Mouse (Mus musculus) mesoderm, embryonic 11.5 days (tissue): ENCODE results near the gene 5430419D17Rik.

ENCODE experiments used
- DNase-seq: peaks from one replicate; pipeline ENCODE4 v3.0.0-alpha.2; 2012; ENCODE audit warnings: low read depth, low spot score

Gene 5430419D17Rik

GRCm38 (mm10) chr7:131174121-131174520 is at the start of gene 5430419D17Rik:
TSS of gene 5430419D17Rik (plus strand) at chr7:131174402.
- no peak for DNase-seq

- no peak for DNase-seq
Observed at GRCm38 (mm10) chr7:131130021-131130420, 44.2 kb upstream of the 5430419D17Rik start.

- DNase-seq, result no peak
Observed at GRCm38 (mm10) chr7:131133181-131133580, 41.0 kb upstream of the 5430419D17Rik start.

- DNase-seq, result no peak
Observed at GRCm38 (mm10) chr7:131146214-131146613, 28.0 kb upstream of the 5430419D17Rik start, which contains the start of gene 4933402N03Rik. TSS of gene 4933402N03Rik (minus strand) at chr7:131146314.

GRCm38 (mm10) chr7:131150179-131150578 is 24.0 kb upstream of the 5430419D17Rik start:
- DNase-seq, result no peak

GRCm38 (mm10) chr7:131153044-131153443 is 21.2 kb upstream of the 5430419D17Rik start:
- no peak for DNase-seq

GRCm38 (mm10) chr7:131162251-131162650 is 12.0 kb upstream of the 5430419D17Rik start:
- no peak for DNase-seq

GRCm38 (mm10) chr7:131167771-131168170 is 6.4 kb upstream of the 5430419D17Rik start:
- DNase-seq, result no peak

- DNase-seq, result no peak
Observed at GRCm38 (mm10) chr7:131169099-131169498, 5.1 kb upstream of the 5430419D17Rik start.

- DNase-seq, result peak; percentile 37
Observed at GRCm38 (mm10) chr7:131182685-131183084, 8.5 kb downstream of the 5430419D17Rik start.

- no peak for DNase-seq
Observed at GRCm38 (mm10) chr7:131184339-131184738, 10.1 kb downstream of the 5430419D17Rik start.

- no peak for DNase-seq
Observed at GRCm38 (mm10) chr7:131187047-131187446, 12.8 kb downstream of the 5430419D17Rik start.

- DNase-seq, result no peak
Observed at GRCm38 (mm10) chr7:131187996-131188395, 13.8 kb downstream of the 5430419D17Rik start.

- DNase-seq, result no peak
Observed at GRCm38 (mm10) chr7:131223086-131223485, 48.9 kb downstream of the 5430419D17Rik start.

GRCm38 (mm10) chr7:131236091-131236490 is 61.9 kb downstream of the 5430419D17Rik start:
- DNase-seq, result no peak

- peak; percentile 54 for DNase-seq
Observed at GRCm38 (mm10) chr7:131244993-131245392, 70.8 kb downstream of the 5430419D17Rik start.

- no peak for DNase-seq
Observed at GRCm38 (mm10) chr7:131256841-131257240, 82.6 kb downstream of the 5430419D17Rik start.

- no peak for DNase-seq
Observed at GRCm38 (mm10) chr7:131257309-131257708, 83.1 kb downstream of the 5430419D17Rik start.

GRCm38 (mm10) chr7:131260946-131261345 is 86.7 kb downstream of the 5430419D17Rik start:
- no peak for DNase-seq

- no peak for DNase-seq
Observed at GRCm38 (mm10) chr7:131264251-131264650, 90.0 kb downstream of the 5430419D17Rik start.

GRCm38 (mm10) chr7:131265851-131266250 is 91.6 kb downstream of the 5430419D17Rik start:
- DNase-seq, result no peak

- DNase-seq, result no peak
Observed at GRCm38 (mm10) chr7:131297151-131297550, 122.9 kb downstream of the 5430419D17Rik start.

GRCm38 (mm10) chr7:131303340-131303739 is 129.1 kb downstream of the 5430419D17Rik start:
- no peak for DNase-seq

- no peak for DNase-seq
Observed at GRCm38 (mm10) chr7:131306733-131307132, 132.5 kb downstream of the 5430419D17Rik start.
